Mouse (Mus musculus): Measurements from ENCODE around the gene Cwf19l1. TPM values are rescaled to one million over a fixed set of nuclear protein-coding genes. Genes with fewer than 3 reads are reported as not detected.

Gene Cwf19l1
- polyA plus RNA-seq (2016; fragmentation: Nextera tagmentation; extraction: Ambion mirVana), result 41.2 and 46.9 TPM in 2 replicates

DNA sequence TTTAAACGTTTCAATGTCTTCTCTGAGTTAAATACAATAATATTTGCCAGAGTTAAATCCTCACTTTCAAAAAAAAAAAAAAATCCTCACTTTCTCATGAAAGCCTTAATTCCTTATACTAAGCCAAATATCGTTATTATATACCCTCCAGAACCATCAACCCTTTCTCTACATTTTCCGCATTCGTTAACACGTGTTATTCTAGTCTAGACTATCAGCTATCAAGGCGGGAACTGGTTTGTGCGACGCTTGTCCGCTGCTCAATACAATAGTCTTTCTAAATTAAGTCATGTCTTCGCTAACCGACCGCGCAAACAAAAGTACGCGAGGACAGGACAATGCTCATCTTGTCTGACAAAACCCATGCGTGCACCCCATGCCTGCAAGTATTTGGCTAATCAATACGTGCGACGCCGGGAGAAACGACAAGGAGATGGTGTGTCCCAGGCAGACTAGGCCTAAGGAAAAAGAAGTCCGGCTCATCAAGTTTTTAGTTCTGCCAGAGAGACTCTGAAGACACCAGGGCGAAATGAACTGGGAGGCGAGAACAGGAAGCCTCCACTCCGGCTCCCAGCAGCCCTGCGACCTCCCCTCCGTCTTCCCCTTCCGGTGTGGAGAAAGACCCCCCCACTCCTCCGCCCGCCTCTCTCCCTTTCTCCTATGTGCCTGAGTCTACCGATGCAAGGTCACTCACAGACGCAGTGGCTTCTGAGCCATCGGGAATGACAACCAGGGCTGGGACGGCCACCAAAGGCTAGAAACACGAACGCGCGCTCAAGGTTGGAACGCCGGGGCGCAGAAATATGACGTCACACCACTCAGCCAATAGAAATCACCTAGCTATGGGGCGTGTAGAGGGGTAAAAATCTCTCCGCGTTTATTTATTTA lies at the start of gene Cwf19l1:
Cwf19l1 (minus strand) TSS at position 805 of the 888 bp plus-strand sequence.
- Histone ChIP-seq H3K4me1 (peaks cover 8% of the 10 kb centered on the region), H3K27me3 (ENCODE audit: low read depth, poor library complexity, severe bottlenecking) (no peaks in the 10 kb centered on the region), H3K27ac (peak within 1 kb of the TSS; percentile 96), H3K9me3 (replicated peaks) (no peaks in the 10 kb centered on the region), H3K4me3 (peak within 1 kb of the TSS; percentile 88), H3K36me3 (peaks cover 52% of the 10 kb centered on the region)
- under 1% methylated on average over 45 of the region's 45 CpGs for WGBS
- peak; percentile 94 for DNase-seq (ENCODE audit: low spot score)

DNA sequence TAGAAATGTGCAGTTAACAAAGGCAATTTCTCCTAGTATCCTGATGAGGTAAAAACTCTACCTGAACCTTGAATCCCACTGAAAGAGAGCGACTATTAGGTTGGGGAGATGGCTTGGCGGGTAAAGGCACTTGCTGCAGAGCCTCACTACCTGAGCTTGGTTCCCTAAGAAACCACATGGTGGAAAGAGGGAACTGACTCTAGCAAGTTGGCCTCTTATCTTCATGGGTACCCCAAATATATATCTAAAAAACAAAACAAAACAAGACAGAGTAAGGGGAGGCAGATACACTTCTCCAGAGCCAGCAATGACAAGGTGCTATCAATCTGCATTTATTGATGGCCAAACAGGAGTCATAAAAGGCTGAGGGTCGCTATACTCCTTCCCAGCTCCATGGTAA lies 48.3 kb upstream of the Cwf19l1 start:
- DNase-seq (ENCODE audit: low spot score), result no peak
- Histone ChIP-seq H3K27me3 (ENCODE audit: low read depth, poor library complexity, severe bottlenecking) (no peaks in the 10 kb centered on the region), H3K36me3 (no peaks in the 10 kb centered on the region), H3K4me1 (0 out of 2 replicates have a peak, but pooled peaks cover 3% of the 10 kb centered on the region), H3K27ac (no peak overlapping the region), H3K4me3 (no peak overlapping the region), H3K9me3 (replicated peaks) (no peaks in the 10 kb centered on the region)
- WGBS, result 70% methylated on average over 3 of the region's 3 CpGs

- no peaks in the 10 kb centered on the region for H3K9me3 ChIP-seq (replicated peaks)
- H3K4me1 ChIP-seq, result 0 out of 2 replicates have a peak, but pooled peaks cover 3% of the 10 kb centered on the region
- no peaks in the 10 kb centered on the region for H3K36me3 ChIP-seq
- no peak for DNase-seq (ENCODE audit: low spot score)
- H3K27ac ChIP-seq, result no peak overlapping the region
- H3K4me3 ChIP-seq, result no peak overlapping the region
- WGBS, result 89% methylated on average over 1 of the region's 1 CpGs
- H3K27me3 ChIP-seq (ENCODE audit: low read depth, poor library complexity, severe bottlenecking), result no peaks in the 10 kb centered on the region
These were observed 44.8 kb upstream of the Cwf19l1 start for GRCm38 (mm10) chr19:44180502-44180901.

DNA sequence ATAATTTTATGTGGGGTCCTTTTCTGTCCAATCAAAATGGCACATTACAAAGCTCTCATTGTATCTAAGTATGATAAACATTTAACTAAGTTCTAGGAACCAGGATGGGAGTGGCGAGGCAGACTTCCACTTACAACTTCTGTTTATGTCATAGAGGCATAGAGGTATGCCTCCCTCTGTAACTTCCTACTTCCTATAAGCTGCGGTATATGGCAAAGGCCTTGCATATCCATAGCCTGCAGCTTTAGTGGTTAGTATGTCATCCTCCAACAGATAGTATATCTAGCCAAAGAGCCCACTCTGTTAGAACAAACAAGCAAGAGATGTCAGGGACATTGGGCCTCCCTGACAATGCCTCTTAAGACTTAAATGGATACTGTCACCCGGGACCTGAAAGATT lies 41.1 kb upstream of the Cwf19l1 start:
- Histone ChIP-seq H3K4me1 (no peaks in the 10 kb centered on the region), H3K27ac (no peak overlapping the region), H3K9me3 (replicated peaks) (no peaks in the 10 kb centered on the region), H3K27me3 (ENCODE audit: low read depth, poor library complexity, severe bottlenecking) (no peaks in the 10 kb centered on the region), H3K36me3 (no peaks in the 10 kb centered on the region), H3K4me3 (no peak overlapping the region)
- WGBS, result 92% methylated on average over 3 of the region's 3 CpGs
- DNase-seq (ENCODE audit: low spot score), result no peak

DNA sequence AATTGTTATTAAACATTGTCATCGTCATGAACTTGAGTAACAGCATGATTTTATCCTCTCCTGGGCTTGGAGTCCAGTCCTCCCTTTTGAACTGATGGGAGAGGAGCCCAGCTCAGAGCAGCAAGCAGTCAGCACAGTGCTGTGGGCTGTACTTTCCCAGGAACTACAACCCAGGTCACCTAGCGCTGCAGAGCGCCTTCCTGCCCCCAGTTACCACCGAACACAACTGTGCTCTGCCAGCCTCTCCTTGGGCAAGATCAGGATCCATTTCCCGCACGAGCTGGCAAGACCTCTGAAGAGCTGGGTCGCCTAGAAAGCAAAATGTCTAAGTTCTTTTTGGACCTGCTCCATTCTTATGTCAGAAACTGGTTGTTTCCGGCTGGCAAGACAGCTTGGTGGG lies 39.2 kb upstream of the Cwf19l1 start:
- DNase-seq (ENCODE audit: low spot score), result no peak
- no peaks in the 10 kb centered on the region for H3K36me3 ChIP-seq
- 72% methylated on average over 8 of the region's 8 CpGs for WGBS
- H3K9me3 ChIP-seq (replicated peaks), result no peaks in the 10 kb centered on the region
- no peaks in the 10 kb centered on the region for H3K27me3 ChIP-seq (ENCODE audit: low read depth, poor library complexity, severe bottlenecking)
- H3K4me1 ChIP-seq, result no peaks in the 10 kb centered on the region
- no peak overlapping the region for H3K27ac ChIP-seq
- H3K4me3 ChIP-seq, result no peak overlapping the region

DNA sequence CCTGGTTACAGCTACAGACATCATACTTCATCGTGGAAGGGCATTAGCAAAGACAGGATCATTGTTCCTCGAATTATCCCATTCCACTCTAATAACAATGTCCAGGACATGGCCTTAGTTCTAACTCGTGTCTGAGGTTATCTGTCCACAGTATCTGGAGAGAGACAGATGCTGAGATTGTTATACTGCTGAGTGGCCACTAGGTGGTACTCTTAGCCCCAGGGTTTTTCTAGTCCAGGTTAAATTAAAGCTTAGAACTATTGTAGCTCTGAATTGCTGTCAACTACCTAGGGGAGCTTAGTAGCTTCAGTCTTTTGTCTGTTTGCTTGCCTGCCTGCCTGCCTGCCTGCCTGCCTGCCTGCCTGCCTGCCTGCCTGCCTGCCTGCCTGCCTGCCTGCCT lies 25.8 kb upstream of the Cwf19l1 start:
- Histone ChIP-seq H3K27ac (no peak overlapping the region), H3K27me3 (ENCODE audit: low read depth, poor library complexity, severe bottlenecking) (peaks cover 7% of the 10 kb centered on the region; the same call in 1 of the 2 replicates), H3K36me3 (no peaks in the 10 kb centered on the region), H3K4me1 (no peaks in the 10 kb centered on the region), H3K4me3 (no peak overlapping the region), H3K9me3 (replicated peaks) (no peaks in the 10 kb centered on the region)
- DNase-seq (ENCODE audit: low spot score), result no peak
- 23% methylated on average over 3 of the region's 3 CpGs for WGBS

DNA sequence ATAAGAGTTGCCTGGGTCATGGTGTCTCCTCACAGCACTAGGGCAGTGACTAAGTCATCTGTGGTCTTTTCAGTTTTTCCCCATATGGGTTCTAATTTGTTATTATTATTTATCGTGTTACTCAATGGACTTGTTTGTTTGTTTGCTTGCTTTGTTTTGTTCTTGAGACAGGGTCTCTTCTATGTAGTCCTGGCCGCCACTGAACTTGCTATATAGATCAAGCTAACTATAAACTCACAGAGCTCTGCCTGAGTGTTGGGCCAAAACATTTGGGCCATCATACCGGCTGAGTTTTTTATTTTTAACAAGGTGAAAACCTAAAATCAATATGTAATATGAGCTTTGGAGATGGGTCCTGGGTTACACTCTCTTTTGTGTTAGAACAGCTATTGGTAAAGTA lies 23.7 kb upstream of the Cwf19l1 start:
- H3K9me3 ChIP-seq (replicated peaks), result no peaks in the 10 kb centered on the region
- 85% methylated on average over 3 of the region's 3 CpGs for WGBS
- DNase-seq (ENCODE audit: low spot score), result no peak
- no peak overlapping the region for H3K4me3 ChIP-seq
- H3K27me3 ChIP-seq (ENCODE audit: low read depth, poor library complexity, severe bottlenecking), result peaks cover 17% of the 10 kb centered on the region
- no peaks in the 10 kb centered on the region for H3K4me1 ChIP-seq
- H3K27ac ChIP-seq, result no peak overlapping the region
- H3K36me3 ChIP-seq, result no peaks in the 10 kb centered on the region

GRCm38 (mm10) chr19:44157005-44157404 lies 21.3 kb upstream of the Cwf19l1 start:
- peaks cover 23% of the 10 kb centered on the region for H3K27me3 ChIP-seq (ENCODE audit: low read depth, poor library complexity, severe bottlenecking)
- no peak overlapping the region for H3K4me3 ChIP-seq
- H3K4me1 ChIP-seq, result no peaks in the 10 kb centered on the region
- no peaks in the 10 kb centered on the region for H3K9me3 ChIP-seq (replicated peaks)
- no peak overlapping the region for H3K27ac ChIP-seq
- H3K36me3 ChIP-seq, result no peaks in the 10 kb centered on the region
- DNase-seq (ENCODE audit: low spot score), result no peak
- 92% methylated on average over 10 of the region's 10 CpGs for WGBS

GRCm38 (mm10) chr19:44153781-44154180 lies 18.1 kb upstream of the Cwf19l1 start:
- Histone ChIP-seq H3K36me3 (no peaks in the 10 kb centered on the region), H3K27ac (no peak overlapping the region), H3K27me3 (ENCODE audit: low read depth, poor library complexity, severe bottlenecking) (peaks cover 28% of the 10 kb centered on the region), H3K4me3 (no peak overlapping the region), H3K9me3 (replicated peaks) (no peaks in the 10 kb centered on the region), H3K4me1 (no peaks in the 10 kb centered on the region)
- DNase-seq (ENCODE audit: low spot score), result no peak
- 81% methylated on average over 5 of the region's 5 CpGs for WGBS

GRCm38 (mm10) chr19:44148991-44149390 lies 13.3 kb upstream of the Cwf19l1 start:
- WGBS, result 79% methylated on average over 2 of the region's 2 CpGs
- no peak for DNase-seq (ENCODE audit: low spot score)
- Histone ChIP-seq H3K27me3 (ENCODE audit: low read depth, poor library complexity, severe bottlenecking) (peaks cover 12% of the 10 kb centered on the region; the same call in 1 of the 2 replicates), H3K36me3 (peaks cover 10% of the 10 kb centered on the region), H3K27ac (no peak overlapping the region), H3K4me3 (no peak overlapping the region), H3K4me1 (peaks cover 16% of the 10 kb centered on the region), H3K9me3 (replicated peaks) (no peaks in the 10 kb centered on the region)

DNA sequence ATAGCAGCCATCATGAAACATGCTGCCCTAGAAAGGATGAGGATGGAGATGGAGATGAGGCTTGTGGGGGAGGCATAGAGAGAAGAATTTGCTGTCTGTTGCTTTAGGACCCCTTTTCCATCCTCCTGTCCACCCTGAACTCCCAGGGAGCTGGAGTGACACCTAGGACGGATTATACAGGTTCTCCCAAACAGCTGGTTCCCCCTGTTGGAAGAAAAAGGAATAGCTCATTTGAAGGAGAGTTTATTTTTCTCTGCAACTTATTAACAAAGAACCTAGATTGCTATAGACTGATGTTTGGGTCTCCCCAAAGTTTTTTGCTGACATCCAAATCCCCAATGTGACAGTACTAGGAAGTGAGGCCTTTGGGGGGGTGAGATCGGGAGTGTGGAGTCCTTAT lies 12.7 kb upstream of the Cwf19l1 start:
- no peak for DNase-seq (ENCODE audit: low spot score)
- H3K36me3 ChIP-seq, result peaks cover 16% of the 10 kb centered on the region
- peaks cover 16% of the 10 kb centered on the region for H3K4me1 ChIP-seq
- WGBS, result 29% methylated on average over 2 of the region's 2 CpGs
- peaks cover 12% of the 10 kb centered on the region; the same call in 1 of the 2 replicates for H3K27me3 ChIP-seq (ENCODE audit: low read depth, poor library complexity, severe bottlenecking)
- no peaks in the 10 kb centered on the region for H3K9me3 ChIP-seq (replicated peaks)
- no peak overlapping the region for H3K4me3 ChIP-seq
- H3K27ac ChIP-seq, result no peak overlapping the region

GRCm38 (mm10) chr19:44146951-44147350 lies 11.3 kb upstream of the Cwf19l1 start:
- Histone ChIP-seq H3K27me3 (ENCODE audit: low read depth, poor library complexity, severe bottlenecking) (peaks cover 5% of the 10 kb centered on the region; the same call in 1 of the 2 replicates), H3K4me3 (no peak overlapping the region), H3K4me1 (peaks cover 16% of the 10 kb centered on the region), H3K36me3 (peaks cover 30% of the 10 kb centered on the region), H3K9me3 (replicated peaks) (no peaks in the 10 kb centered on the region), H3K27ac (no peak overlapping the region)
- no peak for DNase-seq (ENCODE audit: low spot score)
- WGBS, result 94% methylated on average over 8 of the region's 8 CpGs

DNA sequence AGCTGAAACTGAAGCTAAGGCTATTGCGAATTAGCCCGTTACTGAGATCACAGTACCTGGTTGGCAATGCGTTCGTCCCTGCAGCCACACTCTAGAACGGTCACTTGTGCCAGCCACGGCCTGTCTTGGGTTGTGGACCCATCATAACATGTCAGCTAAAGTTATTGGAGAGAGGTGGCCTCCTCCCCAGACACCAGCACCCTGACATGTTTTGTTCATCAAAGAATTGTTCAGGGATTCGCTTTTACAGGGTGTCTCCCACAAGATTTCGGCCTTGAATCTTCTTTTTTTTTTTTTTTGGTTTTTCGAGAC lies 10.8 kb upstream of the Cwf19l1 start:
- H3K4me1 ChIP-seq, result peaks cover 16% of the 10 kb centered on the region
- 66% methylated on average over 9 of the region's 9 CpGs for WGBS
- H3K27ac ChIP-seq, result peak overlapping the region; percentile 87
- H3K9me3 ChIP-seq (replicated peaks), result no peaks in the 10 kb centered on the region
- peaks cover 35% of the 10 kb centered on the region for H3K36me3 ChIP-seq
- no peak for DNase-seq (ENCODE audit: low spot score)
- peak overlapping the region; percentile 83 for H3K4me3 ChIP-seq
- peaks cover 4% of the 10 kb centered on the region; the same call in 1 of the 2 replicates for H3K27me3 ChIP-seq (ENCODE audit: low read depth, poor library complexity, severe bottlenecking)

Measured in limb, embryonic 10.5 days (tissue).